In the genomic region with DNA sequence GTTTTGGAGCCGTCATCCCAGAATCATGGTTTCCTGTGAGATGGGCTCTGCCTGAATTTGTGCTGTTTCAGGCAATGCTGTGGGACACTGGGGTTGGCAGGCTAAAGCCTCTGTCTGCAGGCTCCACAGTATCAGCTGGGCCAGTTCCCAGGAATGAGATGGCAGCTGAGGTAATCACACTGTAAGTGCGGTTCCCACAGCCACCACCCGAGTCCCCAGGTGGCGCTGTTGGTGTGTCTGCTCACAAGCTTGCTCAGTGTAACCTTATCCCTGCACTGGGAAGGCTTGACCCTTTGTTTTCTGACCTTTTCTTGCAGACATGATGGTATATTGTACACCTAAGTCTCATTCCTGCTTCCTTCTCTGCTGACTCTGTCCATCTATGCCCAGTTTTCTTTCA, we compare ENCODE assay signal across 9 mouse cellular contexts. TPM values are rescaled to one million over a fixed set of nuclear protein-coding genes. Genes with fewer than 3 reads are reported as not detected.
A peak's percentile ranks its signal among the peaks of the same experiment; 100 is the strongest.
DNase-seq lines count a peak whose midpoint lies in the region; ATAC-seq lines count a peak whose summit lies in the region.
"Had no signal": no experiment of that assay in that cellular context is flagged by ENCODE, and none has a peak within 500 bp of the region (broad histone marks: within the 10 kb centered on the region; RNA-seq: fewer than 3 reads in every experiment).

No protein-coding gene starts in this region.

- H3K4me2 ChIP-seq in hindbrain, embryonic 14.5 days (replicated peaks): no peak overlapping the region
- H3K4me2 ChIP-seq in neural tube, embryonic 13.5 days: no peak overlapping the region
- H3K4me2 ChIP-seq: liver, embryonic 15.5 days had no signal

- no peaks in the 10 kb centered on the region for H3K36me3 ChIP-seq in hindbrain, embryonic 14.5 days (replicated peaks; ENCODE audit: control insufficient read depth, insufficient read depth)
- no peaks in the 10 kb centered on the region for H3K36me3 ChIP-seq in limb, embryonic 10.5 days
- no peaks in the 10 kb centered on the region for H3K36me3 ChIP-seq in neural tube, embryonic 13.5 days
- H3K36me3 ChIP-seq: liver, embryonic 15.5 days had no signal

- H3K4me1 ChIP-seq in hindbrain, embryonic 14.5 days (replicated peaks; ENCODE audit: control insufficient read depth, insufficient read depth, low read length): peaks cover 6% of the 10 kb centered on the region
- peaks cover 6% of the 10 kb centered on the region; the same call in 1 of the 2 replicates for H3K4me1 ChIP-seq in limb, embryonic 10.5 days
- no peaks in the 10 kb centered on the region for H3K4me1 ChIP-seq in neural tube, embryonic 13.5 days (replicated peaks)
- H3K4me1 ChIP-seq: liver, embryonic 15.5 days had no signal

- ATAC-seq in hindbrain, embryonic 14.5 days (ENCODE audit: low FRiP score): peak; percentile 71
- peak; percentile 82 for ATAC-seq in neural tube, embryonic 13.5 days (ENCODE audit: low read depth)

- peak; percentile 45 for DNase-seq in layer of hippocampus, adult 11-12 months (ENCODE audit: low spot score)
- no peak for DNase-seq in layer of hippocampus, adult 9-10 months (ENCODE audit: low spot score)
- DNase-seq in ZHBTc4 (ENCODE audit: low read depth, low spot score): peak; percentile 86
- peak; percentile 74 for DNase-seq in embryo, embryonic 9.5 days (ENCODE audit: extremely low spot score)
- DNase-seq in hindbrain, embryonic 14.5 days (ENCODE audit: low spot score): peak; percentile 82
- peak; percentile 78 for DNase-seq in limb, embryonic 10.5 days (ENCODE audit: low spot score)
- DNase-seq in ovary, postnatal 14 days (ENCODE audit: low spot score): no peak

- H3K27me3 ChIP-seq in hindbrain, embryonic 14.5 days (ENCODE audit: control insufficient read depth, insufficient read depth, low read length): no peaks in the 10 kb centered on the region
- H3K27me3 ChIP-seq in limb, embryonic 10.5 days (ENCODE audit: low read depth, poor library complexity, severe bottlenecking): no peaks in the 10 kb centered on the region
- peaks cover 4% of the 10 kb centered on the region; the same call in 1 of the 2 replicates for H3K27me3 ChIP-seq in neural tube, embryonic 13.5 days
- H3K27me3 ChIP-seq: liver, embryonic 15.5 days had no signal

- 15% methylated on average over 4 of the region's 4 CpGs for WGBS in hindbrain, embryonic 14.5 days
- 16% methylated on average over 4 of the region's 4 CpGs for WGBS in limb, embryonic 10.5 days
- WGBS in neural tube, embryonic 13.5 days: 14% methylated on average over 4 of the region's 4 CpGs

- no peak overlapping the region for H3K9ac ChIP-seq in hindbrain, embryonic 14.5 days
- no peak overlapping the region for H3K9ac ChIP-seq in neural tube, embryonic 13.5 days
- H3K9ac ChIP-seq: liver, embryonic 15.5 days had no signal

- no peak overlapping the region for H3K4me3 ChIP-seq in hindbrain, embryonic 14.5 days (replicated peaks; ENCODE audit: low read length)
- H3K4me3 ChIP-seq in limb, embryonic 10.5 days: no peak overlapping the region
- no peak overlapping the region for H3K4me3 ChIP-seq in neural tube, embryonic 13.5 days
- H3K4me3 ChIP-seq: liver, embryonic 15.5 days had no signal

- H3K27ac ChIP-seq in hindbrain, embryonic 14.5 days: no peak overlapping the region
- no peak overlapping the region for H3K27ac ChIP-seq in limb, embryonic 10.5 days
- H3K27ac ChIP-seq in neural tube, embryonic 13.5 days (replicated peaks): no peak overlapping the region
- H3K27ac ChIP-seq: liver, embryonic 15.5 days had no signal

- no peaks in the 10 kb centered on the region for H3K9me3 ChIP-seq in hindbrain, embryonic 14.5 days (ENCODE audit: control insufficient read depth, low read length)
- H3K9me3 ChIP-seq in limb, embryonic 10.5 days (replicated peaks): no peaks in the 10 kb centered on the region
- no peaks in the 10 kb centered on the region for H3K9me3 ChIP-seq in neural tube, embryonic 13.5 days
- H3K9me3 ChIP-seq: liver, embryonic 15.5 days had no signal

RNA-seq across cellular contexts. Expression of a gene that starts 24.5 kb away (rescaled TPM):
- polyA plus RNA-seq in hindbrain, embryonic 14.5 days (2014; fragmentation: Nextera tagmentation; extraction: Ambion mirVana): 9.3 and 10.2 TPM in 2 replicates
- polyA plus RNA-seq in limb, embryonic 10.5 days (2016; fragmentation: Nextera tagmentation; extraction: Ambion mirVana): 6.6 and 8.2 TPM in 2 replicates
- 6.9 and 7.0 TPM in 2 replicates for polyA plus RNA-seq in neural tube, embryonic 13.5 days (2015; fragmentation: Nextera tagmentation; extraction: Ambion mirVana)

Comparison
In these comparisons a context has a peak if more than half of its experiments do, and no peak if none do; other contexts are left out.
1. DNase-seq: peak in layer of hippocampus, adult 11-12 months (single experiment), ZHBTc4 (single experiment), embryo, embryonic 9.5 days (single experiment), hindbrain, embryonic 14.5 days (single experiment) and limb, embryonic 10.5 days (single experiment); none in layer of hippocampus, adult 9-10 months (single experiment) and ovary, postnatal 14 days (single experiment).